Mouse (Mus musculus) liver, adult 2 months (tissue): ENCODE results near the gene Il2rb. TPM values are rescaled to one million over a fixed set of nuclear protein-coding genes. Genes with fewer than 3 reads are reported as not detected.

ENCODE experiments used
- DNase-seq: peaks from one replicate; pipeline ENCODE4 v3.0.0-alpha.2; 2011; ENCODE audit warnings: low read depth, low spot score; ENCODE audit errors: extremely low read depth
- H3K27ac ChIP-seq: fragments of 200-500 bp; replicated peaks from 2 replicates; pipeline ENCODE4 v1.5.1; 2012; ENCODE audit warnings: low read depth, mild to moderate bottlenecking, control low read depth, inconsistent platforms, low read length; ENCODE audit not compliant: insufficient read depth
- H3K27me3 ChIP-seq: fragments of 200-500 bp; 2 replicates; pipeline ENCODE4 v1.6.1; 2012; ENCODE audit warnings: mild to moderate bottlenecking, moderate library complexity, low read length, inconsistent platforms; ENCODE audit not compliant: control insufficient read depth, insufficient read depth
- H3K36me3 ChIP-seq: fragments of 200-500 bp; 2 replicates; pipeline ENCODE4 v1.6.1; 2012; ENCODE audit warnings: low read length, inconsistent platforms; ENCODE audit not compliant: control insufficient read depth, insufficient read depth
- H3K4me1 ChIP-seq: fragments of 200-500 bp; 2 replicates; pipeline ENCODE4 v1.6.1; 2011; ENCODE audit warnings: low read length; ENCODE audit not compliant: control insufficient read depth, insufficient read depth
- H3K4me3 ChIP-seq: fragments of 200-500 bp; 2 replicates; pipeline ENCODE4 v1.5.1; 2011; ENCODE audit warnings: low read depth, mild to moderate bottlenecking, control low read depth, low read length, moderate library complexity; ENCODE audit not compliant: insufficient read depth
- H3K79me2 ChIP-seq: fragments of 200-500 bp; 2 replicates; pipeline ENCODE4 v1.6.1; 2012; ENCODE audit warnings: inconsistent platforms, mild to moderate bottlenecking, low read length, moderate library complexity; ENCODE audit not compliant: control insufficient read depth, insufficient read depth
- H3K9ac ChIP-seq: fragments of 200-500 bp; 2 replicates; pipeline ENCODE4 v1.6.1; 2012; ENCODE audit warnings: low read depth, mild to moderate bottlenecking, control low read depth, inconsistent platforms, low read length
- CTCF ChIP-seq: fragments of 200-500 bp; IDR thresholded peaks from 2 replicates; pipeline ENCODE4 v1.5.1; 2011; ENCODE audit warnings: low read depth, low read length, control low read depth
- POLR2A ChIP-seq: fragments of 200-500 bp; IDR thresholded peaks from 2 replicates; pipeline ENCODE4 v1.6.1; 2011; ENCODE audit warnings: low read length, control low read depth; ENCODE audit not compliant: insufficient read depth; ENCODE audit errors: extremely low read depth
- WGBS: fragments of 180-500 bp; shearing (Covaris S2); methylation state at CpG from one replicate; pipeline ENCODE4 v1.1.7; 2018; 5-methylcytosine and 5-hydroxymethylcytosine counted together
- polyA plus RNA-seq: library from polyadenylated mRNA; depleted of rRNA; stranded (reverse); fragments of >200 nt; gene quantifications from 2 replicates; pipeline ENCODE4 v1.2.3, GENCODE M21; 2012
- total RNA-seq: library from RNA; depleted of rRNA; stranded (reverse); fragments of >200 nt; gene quantifications from 2 replicates; pipeline ENCODE4 v1.2.3, GENCODE M21; 2014

Gene Il2rb
- total and polyA plus RNA-seq, 2 experiments = 0.83 to 4.0 TPM

DNA sequence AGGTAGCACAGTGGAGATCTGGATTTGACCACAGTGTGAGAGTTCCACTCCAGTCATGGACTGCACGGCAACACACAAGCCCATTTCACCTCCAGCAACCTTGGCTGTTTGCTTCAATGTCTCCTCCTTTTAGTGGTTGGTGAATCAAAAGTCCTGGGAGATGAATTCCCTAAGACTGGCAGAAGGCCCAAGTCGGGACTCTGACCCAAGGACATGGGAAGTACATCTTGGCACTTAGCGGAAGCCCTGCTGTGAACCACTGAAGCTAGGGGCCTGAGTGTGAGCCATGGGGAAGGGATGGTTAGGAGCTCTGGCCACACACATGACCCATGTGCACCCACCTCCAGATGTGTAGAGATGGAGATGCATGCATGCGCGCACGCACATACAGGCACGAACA lies 27.5 kb downstream of the Il2rb start:
- Histone ChIP-seq H3K27me3 (no peaks in the 10 kb centered on the region), H3K4me3 (peak overlapping the region; percentile 82), H3K36me3 (peaks cover 5% of the 10 kb centered on the region; the same call in 1 of the 2 replicates), H3K9ac (peak overlapping the region; percentile 82), H3K4me1 (peaks cover 33% of the 10 kb centered on the region), H3K79me2 (peaks cover 16% of the 10 kb centered on the region; the same call in 1 of the 2 replicates), H3K27ac (peak overlapping the region; percentile 93)
- WGBS = 22% methylated on average over 7 of the region's 7 CpGs
- TF ChIP-seq POLR2A = no peak
- TF ChIP-seq CTCF = no peak
- peak; percentile 61 for DNase-seq

DNA sequence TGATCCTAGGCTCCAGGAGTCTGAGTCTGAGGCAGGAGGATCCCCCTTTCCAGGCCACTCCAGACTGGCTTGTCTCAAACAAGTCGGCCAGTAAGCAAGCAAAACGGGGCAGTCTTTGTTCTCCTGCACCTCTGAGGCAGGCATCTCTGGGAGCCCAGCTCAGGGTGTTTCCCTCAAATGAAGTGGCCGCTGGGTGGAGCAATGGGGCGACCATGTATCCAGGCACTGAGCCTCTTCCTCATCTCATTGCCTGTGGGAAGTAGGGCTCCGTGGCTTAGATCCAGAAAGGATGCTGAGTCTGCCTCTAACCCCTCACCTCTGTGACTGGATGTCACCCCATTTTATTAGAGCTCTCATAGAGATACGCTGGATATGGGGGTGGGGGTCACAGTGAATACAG lies 28.3 kb downstream of the Il2rb start:
- WGBS = 8% methylated on average over 6 of the region's 6 CpGs
- Histone ChIP-seq H3K27me3 (no peaks in the 10 kb centered on the region), H3K9ac (peak overlapping the region; percentile 82), H3K4me1 (peaks cover 28% of the 10 kb centered on the region), H3K4me3 (no peak overlapping the region; the same call in 1 of the 2 replicates), H3K79me2 (peaks cover 16% of the 10 kb centered on the region; the same call in 1 of the 2 replicates), H3K27ac (no peak overlapping the region; the same call in none of the 2 replicates), H3K36me3 (peaks cover 5% of the 10 kb centered on the region; the same call in 1 of the 2 replicates)
- TF ChIP-seq POLR2A (no peak), CTCF (peak; percentile 66)
- DNase-seq = peak; percentile 50

DNA sequence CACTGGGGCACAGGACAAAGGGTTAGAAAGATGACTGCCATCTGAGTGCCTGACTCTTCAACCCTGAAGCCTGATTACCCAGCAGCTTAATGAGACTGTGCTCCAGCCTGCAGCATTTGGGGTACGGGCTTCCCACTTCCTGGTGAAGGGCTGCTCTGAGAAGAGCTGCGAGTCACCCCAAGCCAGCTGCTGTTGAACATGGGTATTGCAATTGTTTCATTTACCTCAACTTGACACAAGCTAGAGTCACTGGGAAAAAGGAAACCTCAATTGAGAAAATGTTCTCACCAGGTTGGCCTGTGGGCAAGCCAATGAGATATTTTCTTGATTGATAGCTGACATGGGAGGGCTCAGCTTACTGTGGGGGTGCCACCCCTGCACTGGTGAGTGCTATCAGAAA lies 32.1 kb downstream of the Il2rb start:
- Histone ChIP-seq H3K36me3 (peaks cover 13% of the 10 kb centered on the region; the same call in 1 of the 2 replicates), H3K4me1 (peaks cover 12% of the 10 kb centered on the region), H3K27me3 (no peaks in the 10 kb centered on the region), H3K9ac (no peak overlapping the region), H3K79me2 (peaks cover 16% of the 10 kb centered on the region; the same call in 1 of the 2 replicates), H3K4me3 (no peak overlapping the region), H3K27ac (no peak overlapping the region)
- 71% methylated on average over 2 of the region's 2 CpGs for WGBS
- no peak for DNase-seq
- no peak for TF ChIP-seq POLR2A
- TF ChIP-seq CTCF = no peak

DNA sequence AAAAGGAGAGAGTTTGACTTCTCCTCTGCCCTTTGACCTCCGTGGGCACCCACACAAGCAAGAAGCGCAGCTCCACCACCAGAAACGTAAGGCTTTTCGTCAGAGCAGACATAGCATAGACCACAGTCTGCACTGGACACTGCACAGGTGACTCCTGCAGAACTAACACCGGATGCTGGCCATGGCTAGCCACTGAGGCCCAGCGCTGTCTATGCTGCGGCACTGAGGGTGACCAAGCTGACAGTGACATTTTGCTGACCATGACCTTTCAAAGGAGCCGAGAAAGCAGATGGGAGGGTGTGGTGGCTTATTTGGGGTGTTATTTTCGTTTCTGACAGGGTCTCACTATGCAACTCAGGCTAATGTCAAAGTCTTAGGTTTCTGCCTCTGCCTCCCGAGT lies 37.9 kb downstream of the Il2rb start:
- peaks cover 25% of the 10 kb centered on the region for H3K4me1 ChIP-seq
- H3K27me3 ChIP-seq = no peaks in the 10 kb centered on the region
- no peaks in the 10 kb centered on the region for H3K79me2 ChIP-seq
- H3K9ac ChIP-seq = no peak overlapping the region; the same call in 1 of the 2 replicates
- peak overlapping the region; percentile 73; the same call in 1 of the 2 replicates for H3K27ac ChIP-seq
- H3K36me3 ChIP-seq = peaks cover 19% of the 10 kb centered on the region; the same call in 1 of the 2 replicates
- DNase-seq = no peak
- TF ChIP-seq CTCF = no peak
- no peak for TF ChIP-seq POLR2A
- 49% methylated on average over 10 of the region's 10 CpGs for WGBS
- no peak overlapping the region for H3K4me3 ChIP-seq

DNA sequence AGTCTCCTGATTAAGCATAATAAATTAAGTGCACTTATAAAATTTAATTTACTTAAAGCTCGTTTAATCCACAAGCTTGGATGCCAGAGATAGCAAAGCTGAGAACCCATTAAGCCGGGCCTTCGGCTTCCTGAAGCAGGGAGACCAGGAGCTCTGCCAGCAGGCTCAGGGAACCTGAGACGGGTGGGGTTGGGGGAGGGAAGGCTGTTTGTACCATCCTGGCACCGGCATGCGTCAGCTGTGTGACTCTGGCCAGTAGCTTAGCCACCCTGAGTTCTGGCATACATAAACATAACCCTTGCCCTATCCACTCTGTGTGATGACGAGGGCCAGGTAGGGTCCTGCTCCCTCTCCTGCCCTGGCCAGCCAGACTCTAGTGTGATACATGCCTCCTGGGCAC lies 39.0 kb downstream of the Il2rb start:
- Histone ChIP-seq H3K27me3 (no peaks in the 10 kb centered on the region), H3K9ac (no peak overlapping the region), H3K27ac (peak overlapping the region; percentile 73), H3K79me2 (no peaks in the 10 kb centered on the region), H3K4me1 (peaks cover 29% of the 10 kb centered on the region), H3K36me3 (peaks cover 19% of the 10 kb centered on the region; the same call in 1 of the 2 replicates), H3K4me3 (no peak overlapping the region)
- peak; percentile 97 for DNase-seq
- TF ChIP-seq POLR2A (no peak), CTCF (no peak)
- WGBS = 19% methylated on average over 7 of the region's 7 CpGs

DNA sequence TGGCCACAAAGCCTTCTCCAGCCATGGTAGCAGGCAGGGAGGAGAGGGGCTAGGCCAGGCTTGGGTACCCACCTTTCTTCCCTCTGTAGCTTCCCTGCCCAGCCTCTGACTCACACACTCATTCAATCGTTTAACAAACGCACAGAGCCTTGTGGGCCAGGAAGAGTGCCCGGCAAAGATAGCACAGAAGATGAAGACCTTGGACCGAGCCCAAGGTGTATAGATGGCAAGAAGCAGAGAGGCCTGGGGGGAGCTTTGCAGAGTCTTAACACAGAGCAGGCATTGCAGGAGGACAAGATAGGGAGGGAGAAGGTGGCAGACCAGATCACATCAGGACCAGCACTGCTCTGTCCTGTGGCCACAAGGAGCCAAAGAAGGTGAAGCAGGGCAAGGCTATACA lies 39.9 kb downstream of the Il2rb start:
- Histone ChIP-seq H3K79me2 (no peaks in the 10 kb centered on the region), H3K27ac (peak overlapping the region; percentile 47), H3K36me3 (peaks cover 19% of the 10 kb centered on the region; the same call in 1 of the 2 replicates), H3K27me3 (no peaks in the 10 kb centered on the region), H3K4me3 (no peak overlapping the region), H3K4me1 (peaks cover 35% of the 10 kb centered on the region), H3K9ac (no peak overlapping the region)
- TF ChIP-seq CTCF (no peak), POLR2A (no peak)
- 41% methylated on average over 4 of the region's 4 CpGs for WGBS
- no peak for DNase-seq
